28 mouse cellular contexts compared by ENCODE assay signal in genomic region chr5:77285685-77286084, GRCm38 (mm10).
"Had no signal": no experiment of that assay in that cellular context is flagged by ENCODE, and none has a peak within 500 bp of the region (broad histone marks: within the 10 kb centered on the region; RNA-seq: fewer than 3 reads in every experiment).

No protein-coding gene starts in this region.

- H3K9me3 ChIP-seq: heart, embryonic 13.5 days; heart, embryonic 15.5 days; hindbrain, embryonic 12.5 days; kidney, embryonic 15.5 days; limb, embryonic 10.5 days; liver, embryonic 13.5 days; liver, embryonic 15.5 days had no signal

- ATAC-seq: hindbrain, embryonic 16.5 days; intestine, embryonic 16.5 days; liver, postnatal 0 days had no signal

- H3K27ac ChIP-seq: heart, adult 2 months; heart, embryonic 13.5 days; heart, embryonic 15.5 days; hindbrain, embryonic 12.5 days; hindbrain, embryonic 14.5 days; kidney, embryonic 15.5 days; kidney, postnatal 0 days; limb, embryonic 10.5 days; limb, embryonic 12.5 days; liver, embryonic 13.5 days; liver, embryonic 15.5 days had no signal

- H3K27me3 ChIP-seq: heart, embryonic 13.5 days; heart, embryonic 15.5 days; hindbrain, embryonic 12.5 days; kidney, embryonic 15.5 days; limb, embryonic 12.5 days; liver, embryonic 13.5 days; liver, embryonic 15.5 days had no signal

- H3K9ac ChIP-seq: heart, embryonic 13.5 days; heart, embryonic 15.5 days; hindbrain, embryonic 12.5 days; hindbrain, embryonic 14.5 days; kidney, embryonic 15.5 days; limb, embryonic 12.5 days; liver, embryonic 13.5 days; liver, embryonic 15.5 days; liver, postnatal 0 days had no signal

- H3K4me1 ChIP-seq: hindbrain, embryonic 12.5 days; kidney, embryonic 15.5 days; limb, embryonic 12.5 days; liver, embryonic 13.5 days; liver, embryonic 15.5 days had no signal

- H3K4me3 ChIP-seq: heart, adult 2 months; heart, embryonic 13.5 days; heart, embryonic 15.5 days; hindbrain, embryonic 12.5 days; kidney, embryonic 15.5 days; limb, embryonic 10.5 days; limb, embryonic 12.5 days; liver, embryonic 13.5 days; liver, embryonic 15.5 days had no signal

- H3K4me2 ChIP-seq: heart, embryonic 11.5 days; heart, embryonic 13.5 days; heart, embryonic 15.5 days; hindbrain, embryonic 12.5 days; hindbrain, embryonic 14.5 days; kidney, embryonic 15.5 days; limb, embryonic 12.5 days; liver, embryonic 11.5 days; liver, embryonic 13.5 days; liver, embryonic 15.5 days had no signal

- DNase-seq: gastrocnemius, postnatal 14 days; gastrocnemius, postnatal 36 days; heart, adult 2 months; heart, postnatal 14 days; heart, postnatal 36 days; kidney, adult 11 months; kidney, adult 2 months; kidney, adult 9 months; kidney, postnatal 14 days; kidney, postnatal 36 days; layer of hippocampus, adult 9-11 months; layer of hippocampus, postnatal 36 days; liver; liver, embryonic 13.5 days; liver, postnatal 0 days had no signal
